Mouse (Mus musculus) liver, embryonic 16.5 days (tissue): ENCODE measurements around the gene Wdr6. TPM values are rescaled to one million over a fixed set of nuclear protein-coding genes. Genes with fewer than 3 reads are reported as not detected.
A peak's percentile ranks its signal among the peaks of the same experiment; 100 is the strongest.

Experiments
- ATAC-seq: fragments of 200-750 bp; cut with Nextera tagmentation; 2 replicates; pipeline ENCODE4 v1.8.0; 2017; ENCODE audit warnings: low read depth, mild to moderate bottlenecking, moderate number of reproducible peaks, moderate library complexity
- H3K27ac ChIP-seq: fragments of 300-500 bp; sonication (generic); 2 replicates; pipeline ENCODE4 v1.5.1; 2014; ENCODE audit warnings: mild to moderate bottlenecking, low read length
- H3K27me3 ChIP-seq: fragments of 300-500 bp; sonication (generic); 2 replicates; pipeline ENCODE4 v1.6.1; 2014; ENCODE audit warnings: low read depth, low read length, mixed read lengths; ENCODE audit not compliant: control insufficient read depth, insufficient read depth
- H3K36me3 ChIP-seq: fragments of 300-500 bp; sonication (generic); 2 replicates; pipeline ENCODE4 v1.6.1; 2014; ENCODE audit warnings: mild to moderate bottlenecking; ENCODE audit not compliant: control insufficient read depth, insufficient read depth
- H3K4me1 ChIP-seq: fragments of 300-500 bp; sonication (generic); 2 replicates; pipeline ENCODE4 v1.6.1; 2014; ENCODE audit warnings: low read depth, low read length, mixed read lengths; ENCODE audit not compliant: control insufficient read depth
- H3K4me2 ChIP-seq: fragments of 300-500 bp; sonication (generic); 2 replicates; pipeline ENCODE4 v1.6.1; 2014; ENCODE audit warnings: low read depth, low read length, mixed read lengths
- H3K4me3 ChIP-seq: fragments of 300-500 bp; sonication (generic); 2 replicates; pipeline ENCODE4 v1.5.1; 2014; ENCODE audit warnings: low read depth, mild to moderate bottlenecking, low read length
- H3K9ac ChIP-seq: fragments of 300-500 bp; sonication (generic); 2 replicates; pipeline ENCODE4 v1.6.1; 2014; ENCODE audit warnings: low read depth, low read length
- H3K9me3 ChIP-seq: fragments of 300-500 bp; sonication (generic); replicated peaks from 2 replicates; pipeline ENCODE4 v1.6.1; 2016; ENCODE audit warnings: low read length; ENCODE audit not compliant: control insufficient read depth
- WGBS: fragments of 180-500 bp; shearing (Covaris S2); extraction: QIAGEN DNeasy Blood & Tissue Kit; methylation state at CpG from one replicate; pipeline ENCODE4 v1.1.7; 2014; ENCODE audit not compliant: insufficient replicate concordance; 5-methylcytosine and 5-hydroxymethylcytosine counted together
- polyA plus RNA-seq: library from polyadenylated mRNA; unstranded; fragments of >200 nt; fragmentation: Nextera tagmentation; extraction: Ambion mirVana; gene quantifications from 2 replicates; pipeline ENCODE4 v1.2.1, GENCODE M21; 2015

Wdr6 gene
- polyA plus RNA-seq, 1 experiment from 2014 or later: 12.2 TPM

- peak overlapping the region; percentile 84 for H3K9ac ChIP-seq
Measured at GRCm38 (mm10) chr9:108568511-108568921, 10.0 kb downstream of the Wdr6 start.

GRCm38 (mm10) chr9:108567931-108568419 is 10.6 kb downstream of the Wdr6 start:
- peaks cover 48% of the 10 kb centered on the region for H3K4me1 ChIP-seq
- H3K9ac ChIP-seq: peak overlapping the region; percentile 84
- no peaks in the 10 kb centered on the region for H3K27me3 ChIP-seq
- peaks cover 16% of the 10 kb centered on the region for H3K36me3 ChIP-seq
- ATAC-seq: no peak
- H3K4me2 ChIP-seq: peak overlapping the region; percentile 96
- peak overlapping the region; percentile 87 for H3K4me3 ChIP-seq
- WGBS: 2% methylated on average over 18 of the region's 18 CpGs
- no peaks in the 10 kb centered on the region for H3K9me3 ChIP-seq
- peak overlapping the region; percentile 90 for H3K27ac ChIP-seq

More at GRCm38 (mm10) chr9:108568511-108568921, 10.0 kb downstream of the Wdr6 start:
- H3K4me3 ChIP-seq: peak overlapping the region; percentile 87
- 36% methylated on average over 17 of the region's 17 CpGs for WGBS
- H3K4me1 ChIP-seq: peaks cover 46% of the 10 kb centered on the region
- H3K27ac ChIP-seq: peak overlapping the region; percentile 90
- no peaks in the 10 kb centered on the region for H3K9me3 ChIP-seq
- no peak for ATAC-seq
- no peaks in the 10 kb centered on the region for H3K27me3 ChIP-seq
- peaks cover 14% of the 10 kb centered on the region for H3K36me3 ChIP-seq
- peak overlapping the region; percentile 96 for H3K4me2 ChIP-seq

GRCm38 (mm10) chr9:108566815-108567776 is 11.4 kb downstream of the Wdr6 start, which contains the start of gene Ndufaf3:
Gene Ndufaf3 (minus strand): TSS chr9:108567434.
- ATAC-seq: peak; percentile 82
- Histone ChIP-seq H3K27ac (peak within 1 kb of the TSS; percentile 90), H3K36me3 (peaks cover 12% of the 10 kb centered on the region), H3K9me3 (no peaks in the 10 kb centered on the region), H3K4me2 (peak within 1 kb of the TSS; percentile 96), H3K9ac (peak within 1 kb of the TSS; percentile 84), H3K4me3 (peak within 1 kb of the TSS; percentile 87), H3K4me1 (peaks cover 51% of the 10 kb centered on the region), H3K27me3 (no peaks in the 10 kb centered on the region)
- under 1% methylated on average over 73 of the region's 73 CpGs for WGBS

GRCm38 (mm10) chr9:108565881-108566814 is 12.4 kb downstream of the Wdr6 start:
- Histone ChIP-seq H3K4me1 (peaks cover 59% of the 10 kb centered on the region), H3K27ac (peak overlapping the region; percentile 90), H3K36me3 (peaks cover 12% of the 10 kb centered on the region), H3K27me3 (no peaks in the 10 kb centered on the region), H3K4me3 (peak overlapping the region; percentile 87), H3K9me3 (no peaks in the 10 kb centered on the region), H3K9ac (peak overlapping the region; percentile 84), H3K4me2 (peak overlapping the region; percentile 96)
- no peak for ATAC-seq
- WGBS: 7% methylated on average over 35 of the region's 35 CpGs

GRCm38 (mm10) chr9:108564131-108564530 is 14.4 kb downstream of the Wdr6 start:
- Histone ChIP-seq H3K4me2 (no peak overlapping the region), H3K27ac (no peak overlapping the region), H3K36me3 (peaks cover 14% of the 10 kb centered on the region), H3K4me3 (no peak overlapping the region), H3K4me1 (peaks cover 48% of the 10 kb centered on the region), H3K9ac (no peak overlapping the region), H3K9me3 (no peaks in the 10 kb centered on the region), H3K27me3 (no peaks in the 10 kb centered on the region)
- no peak for ATAC-seq
- 41% methylated on average over 7 of the region's 7 CpGs for WGBS

- no peak overlapping the region for H3K4me2 ChIP-seq
- peaks cover 43% of the 10 kb centered on the region for H3K4me1 ChIP-seq
- 87% methylated on average over 8 of the region's 8 CpGs for WGBS
- H3K27me3 ChIP-seq: no peaks in the 10 kb centered on the region
- peaks cover 18% of the 10 kb centered on the region for H3K36me3 ChIP-seq
- no peak for ATAC-seq
- H3K9ac ChIP-seq: no peak overlapping the region
- H3K27ac ChIP-seq: no peak overlapping the region
- no peak overlapping the region for H3K4me3 ChIP-seq
- no peaks in the 10 kb centered on the region for H3K9me3 ChIP-seq
Measured at GRCm38 (mm10) chr9:108563671-108564070, 14.9 kb downstream of the Wdr6 start.

- Histone ChIP-seq H3K4me1 (peaks cover 23% of the 10 kb centered on the region), H3K36me3 (peaks cover 46% of the 10 kb centered on the region)
Measured at GRCm38 (mm10) chr9:108560227-108560841, 18.2 kb downstream of the Wdr6 start, which contains the start of gene Impdh2. Gene Impdh2 (plus strand): TSS chr9:108560286.

GRCm38 (mm10) chr9:108559169-108559568 is 19.4 kb downstream of the Wdr6 start:
- no peak for ATAC-seq
- Histone ChIP-seq H3K27me3 (no peaks in the 10 kb centered on the region), H3K9me3 (no peaks in the 10 kb centered on the region), H3K4me2 (no peak overlapping the region), H3K4me1 (peaks cover 22% of the 10 kb centered on the region), H3K9ac (no peak overlapping the region), H3K4me3 (no peak overlapping the region), H3K27ac (no peak overlapping the region), H3K36me3 (peaks cover 52% of the 10 kb centered on the region)
- WGBS: 64% methylated on average over 4 of the region's 4 CpGs

More at GRCm38 (mm10) chr9:108560227-108560841, 18.2 kb downstream of the Wdr6 start, which contains the start of gene Impdh2:
- H3K27me3 ChIP-seq: no peaks in the 10 kb centered on the region
- ATAC-seq: peak; percentile 100
- peak within 1 kb of the TSS; percentile 69 for H3K9ac ChIP-seq
- H3K9me3 ChIP-seq: no peaks in the 10 kb centered on the region
- under 1% methylated on average over 52 of the region's 53 CpGs for WGBS
- H3K4me3 ChIP-seq: peak within 1 kb of the TSS; percentile 63
- H3K4me2 ChIP-seq: peak within 1 kb of the TSS; percentile 76
- peak within 1 kb of the TSS; percentile 62 for H3K27ac ChIP-seq
